23 mouse cellular contexts compared by ENCODE assay signal in the genomic region with DNA sequence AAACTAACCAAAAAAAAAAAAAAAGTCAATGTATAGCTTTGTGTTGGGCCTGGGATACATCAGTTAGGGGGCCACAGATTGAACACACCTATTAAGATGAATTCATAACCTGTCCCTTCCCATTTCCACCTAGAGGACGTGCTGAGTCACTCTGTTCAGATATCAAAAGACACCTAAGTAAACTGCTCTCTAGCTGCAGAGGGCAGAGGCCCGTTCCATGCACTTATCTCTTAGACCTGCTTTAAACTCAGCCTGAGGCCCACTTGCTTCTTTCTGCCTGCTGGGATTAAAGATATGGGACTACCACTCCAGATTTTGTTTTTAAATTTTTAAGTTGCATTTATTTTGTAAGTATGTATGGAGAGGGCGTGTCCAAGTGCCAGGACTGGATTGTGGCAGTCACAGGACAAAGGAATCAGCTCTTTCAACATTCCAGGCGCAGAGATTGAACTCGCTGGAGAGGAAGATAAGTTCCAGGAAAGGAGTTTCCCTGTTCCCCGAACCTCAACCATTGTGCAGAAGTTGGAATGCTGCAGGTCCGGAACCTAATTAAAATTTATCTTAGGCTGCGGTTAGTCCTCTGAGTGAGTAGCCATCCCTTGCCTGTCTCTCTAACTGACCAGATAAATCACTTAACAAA. TPM values are rescaled to one million over a fixed set of nuclear protein-coding genes. Genes with fewer than 3 reads are reported as not detected.
DNase-seq lines count a peak whose midpoint lies in the region; ATAC-seq and TF ChIP-seq lines count a peak whose summit lies in the region.
"Had no signal": no experiment of that assay in that cellular context is flagged by ENCODE, and none has a peak within 500 bp of the region (broad histone marks: within the 10 kb centered on the region; RNA-seq: fewer than 3 reads in every experiment).

No protein-coding gene starts in this region.

- intact Hi-C loops in heart, postnatal 36 days (cut with DNase I) = loop anchor here (5.0 kb wide), 1 partner anchor 54 kb away; a partner anchor contains a TSS

- peak overlapping the region; percentile 47 for H3K27ac ChIP-seq in heart, postnatal 0 days (ENCODE audit: low read depth)
- no peak overlapping the region for H3K27ac ChIP-seq in midbrain, postnatal 0 days (ENCODE audit: low read depth, low read length)
- H3K27ac ChIP-seq: embryonic facial prominence, embryonic 13.5 days; heart, embryonic 13.5 days had no signal

- no peak overlapping the region for H3K4me2 ChIP-seq in heart, postnatal 0 days (ENCODE audit: low read depth, low read length)
- no peak overlapping the region for H3K4me2 ChIP-seq in midbrain, postnatal 0 days (ENCODE audit: low read depth, low read length, poor library complexity, severe bottlenecking)
- H3K4me2 ChIP-seq: embryonic facial prominence, embryonic 13.5 days; heart, embryonic 13.5 days had no signal

- peaks cover 11% of the 10 kb centered on the region; the same call in 1 of the 2 replicates for H3K4me1 ChIP-seq in heart, postnatal 0 days (ENCODE audit: control insufficient read depth, insufficient read depth)
- H3K4me1 ChIP-seq in midbrain, postnatal 0 days (ENCODE audit: insufficient read depth, low read length) = 0 out of 2 replicates have a peak, but pooled peaks cover 4% of the 10 kb centered on the region

- no peak overlapping the region for H3K9ac ChIP-seq in heart, postnatal 0 days (replicated peaks; ENCODE audit: low read depth, low read length)
- no peak overlapping the region for H3K9ac ChIP-seq in midbrain, postnatal 0 days (replicated peaks; ENCODE audit: low read length, poor library complexity, severe bottlenecking)
- H3K9ac ChIP-seq: embryonic facial prominence, embryonic 13.5 days; heart, embryonic 13.5 days had no signal

- no peak for TF ChIP-seq EP300 in heart, postnatal 0 days (IDR thresholded peaks at IDR 0.05; ENCODE audit: low read depth)

- DNase-seq in heart, postnatal 0 days (ENCODE audit: low spot score) = no peak
- DNase-seq in heart, postnatal 36 days = no peak
- DNase-seq in A20 (ENCODE audit: low read depth, low spot score) = peak; percentile 31
- peak; percentile 50 for DNase-seq in ZHBTc4 (ENCODE audit: low read depth, low spot score)
- no peak for DNase-seq in midbrain, postnatal 0 days (ENCODE audit: low spot score)
- DNase-seq in left cerebral cortex, adult 9 months (ENCODE audit: low spot score in 2 of 2) = no peak
- no peak for DNase-seq in gastrocnemius, adult 8-10 months (ENCODE audit: low spot score in 2 of 2)
- DNase-seq: adrenal gland, postnatal 10 days; cerebellum, adult 9-11 months; gastrocnemius, postnatal 25 days; kidney, adult 9 months; kidney, postnatal 25 days; layer of hippocampus, adult 9-11 months; midbrain, embryonic 14.5 days had no signal

- WGBS in heart, postnatal 0 days = 22% methylated on average over 8 of the region's 8 CpGs
- 76% methylated on average over 8 of the region's 8 CpGs for WGBS in midbrain, postnatal 0 days

- H3K27me3 ChIP-seq in heart, postnatal 0 days (ENCODE audit: control insufficient read depth, insufficient read depth, low read length) = peaks cover 8% of the 10 kb centered on the region
- H3K27me3 ChIP-seq in midbrain, postnatal 0 days (ENCODE audit: insufficient read depth, low read length) = no peaks in the 10 kb centered on the region

- no peaks in the 10 kb centered on the region for H3K9me3 ChIP-seq in heart, postnatal 0 days (replicated peaks; ENCODE audit: control insufficient read depth, low read length)
- H3K9me3 ChIP-seq in midbrain, postnatal 0 days (ENCODE audit: low read length) = no peaks in the 10 kb centered on the region
- H3K9me3 ChIP-seq: embryonic facial prominence, embryonic 13.5 days; heart, embryonic 13.5 days had no signal

- no peak for ATAC-seq in heart, postnatal 0 days (ENCODE audit: insufficient read depth, low read depth)
- ATAC-seq in megakaryocyte progenitor cell, adult 5-6 weeks (replicated peaks; ENCODE audit: poor library complexity) = peak; percentile 9; the same call in 1 of the 2 replicates
- no peak for ATAC-seq in midbrain, postnatal 0 days (ENCODE audit: low FRiP score)
- ATAC-seq: activated CD4-positive, CD25-positive, alpha-beta regulatory T cell, adult 4 months; forebrain, embryonic 14.5 days had no signal

- H3K36me3 ChIP-seq in heart, postnatal 0 days (replicated peaks; ENCODE audit: control insufficient read depth, insufficient read depth, low read length) = peaks cover 7% of the 10 kb centered on the region; the same call in 1 of the 2 replicates
- H3K36me3 ChIP-seq in midbrain, postnatal 0 days (ENCODE audit: insufficient read depth, low read length) = no peaks in the 10 kb centered on the region; the same call in 1 of the 2 replicates

- H3K4me3 ChIP-seq in heart, postnatal 0 days (ENCODE audit: low read depth, low read length) = no peak overlapping the region
- no peak overlapping the region for H3K4me3 ChIP-seq in midbrain, postnatal 0 days (ENCODE audit: low read depth, low read length)
- H3K4me3 ChIP-seq: embryonic facial prominence, embryonic 13.5 days; heart, embryonic 13.5 days; myocyte had no signal

- TF ChIP-seq CTCF in heart, postnatal 0 days (IDR thresholded peaks at IDR 0.05; ENCODE audit: low read depth) = no peak
- no peak for TF ChIP-seq CTCF in midbrain, postnatal 0 days (IDR thresholded peaks at IDR 0.05)

RNA-seq across cellular contexts. Expression of a gene that starts 5.5 kb away (rescaled TPM):
- not detected in 2 replicates for total RNA-seq in heart, postnatal 0 days (2014; rRNA removed; ENCODE audit: low replicate concordance)
- 0.04 and 0.05 TPM in 2 replicates for polyA plus RNA-seq in heart, postnatal 0 days (2015; fragmentation: Nextera tagmentation; extraction: Ambion mirVana)
- 1 to 10 TPM in 1 of 2 experiments, under 1 TPM in 1; 0.47 to 1.1 TPM for total RNA-seq in heart, postnatal 36 days (2021)
- total RNA-seq in megakaryocyte progenitor cell, adult 5-6 weeks (2015) = 2.2 and 4.5 TPM in 2 replicates
- total RNA-seq in megakaryocyte progenitor cell, adult 5-6 weeks (2017) = 0.37 and 0.46 TPM in 2 replicates
- total RNA-seq in midbrain, postnatal 0 days (2014; rRNA removed) = 0.49 and 0.85 TPM in 2 replicates
- polyA plus RNA-seq in midbrain, postnatal 0 days (2015; fragmentation: Nextera tagmentation; extraction: Ambion mirVana) = 0.07 and 0.16 TPM in 2 replicates
- under 1 TPM in 3 of 4 experiments, not detected in 1; 0.10 to 0.43 (median 0.19) TPM for total RNA-seq in gastrocnemius, adult 8-10 months (2022)
- polyA plus RNA-seq: C2C12; embryonic facial prominence, embryonic 13.5 days; forebrain, embryonic 14.5 days; heart, embryonic 13.5 days; hindbrain, embryonic 11.5 days; limb, embryonic 11.5 days; myocyte had no signal

RNA-seq across cellular contexts. Expression of a gene that starts 20.5 kb away (rescaled TPM):
- 309 and 334 TPM in 2 replicates for total RNA-seq in heart, postnatal 0 days (2014; rRNA removed; ENCODE audit: low replicate concordance)
- polyA plus RNA-seq in heart, postnatal 0 days (2015; fragmentation: Nextera tagmentation; extraction: Ambion mirVana) = 385 and 421 TPM in 2 replicates
- 100 to 1,000 TPM; 298 to 524 TPM for total RNA-seq in heart, postnatal 36 days (2021)
- total RNA-seq in megakaryocyte progenitor cell, adult 5-6 weeks (2015) = 559 and 576 TPM in 2 replicates
- total RNA-seq in megakaryocyte progenitor cell, adult 5-6 weeks (2017) = 961 and 988 TPM in 2 replicates
- 51.5 and 76.1 TPM in 2 replicates for total RNA-seq in midbrain, postnatal 0 days (2014; rRNA removed)
- 84.4 and 86.8 TPM in 2 replicates for polyA plus RNA-seq in midbrain, postnatal 0 days (2015; fragmentation: Nextera tagmentation; extraction: Ambion mirVana)
- total RNA-seq in gastrocnemius, adult 8-10 months (2022) = 100 to 1,000 TPM; 175 to 200 (median 179) TPM

RNA-seq across cellular contexts. Expression of a gene that starts 25.0 kb away (rescaled TPM):
- 92.1 and 105 TPM in 2 replicates for total RNA-seq in heart, postnatal 0 days (2014; rRNA removed; ENCODE audit: low replicate concordance)
- 57.3 and 64.2 TPM in 2 replicates for polyA plus RNA-seq in heart, postnatal 0 days (2015; fragmentation: Nextera tagmentation; extraction: Ambion mirVana)
- total RNA-seq in heart, postnatal 36 days (2021) = 100 to 1,000 TPM; 266 to 269 TPM
- total RNA-seq in megakaryocyte progenitor cell, adult 5-6 weeks (2015) = 45.1 and 46.4 TPM in 2 replicates
- total RNA-seq in megakaryocyte progenitor cell, adult 5-6 weeks (2017) = 67.5 and 80.6 TPM in 2 replicates
- total RNA-seq in midbrain, postnatal 0 days (2014; rRNA removed) = 60.1 and 78.3 TPM in 2 replicates
- polyA plus RNA-seq in midbrain, postnatal 0 days (2015; fragmentation: Nextera tagmentation; extraction: Ambion mirVana) = 41.6 and 47.4 TPM in 2 replicates
- total RNA-seq in gastrocnemius, adult 8-10 months (2022) = 100 to 1,000 TPM; 129 to 168 (median 143) TPM

RNA-seq across cellular contexts. Expression of a gene that starts 28.4 kb away (rescaled TPM):
- total RNA-seq in heart, postnatal 0 days (2014; rRNA removed; ENCODE audit: low replicate concordance) = 7.5 and 22.8 TPM in 2 replicates
- polyA plus RNA-seq in heart, postnatal 0 days (2015; fragmentation: Nextera tagmentation; extraction: Ambion mirVana) = 13.1 and 15.1 TPM in 2 replicates
- total RNA-seq in heart, postnatal 36 days (2021) = 10 to 100 TPM; 12.2 to 13.8 TPM
- 14.3 and 16.9 TPM in 2 replicates for total RNA-seq in megakaryocyte progenitor cell, adult 5-6 weeks (2015)
- 15.5 and 23.7 TPM in 2 replicates for total RNA-seq in megakaryocyte progenitor cell, adult 5-6 weeks (2017)
- total RNA-seq in midbrain, postnatal 0 days (2014; rRNA removed) = 16.2 and 27.7 TPM in 2 replicates
- polyA plus RNA-seq in midbrain, postnatal 0 days (2015; fragmentation: Nextera tagmentation; extraction: Ambion mirVana) = 18.5 and 21.3 TPM in 2 replicates
- total RNA-seq in gastrocnemius, adult 8-10 months (2022) = 1 to 10 TPM; 2.3 to 4.5 (median 3.3) TPM

RNA-seq across cellular contexts. Expression of a gene that starts 53.0 kb away (rescaled TPM):
- 12.3 and 38.0 TPM in 2 replicates for total RNA-seq in heart, postnatal 0 days (2014; rRNA removed; ENCODE audit: low replicate concordance)
- 13.6 and 13.8 TPM in 2 replicates for polyA plus RNA-seq in heart, postnatal 0 days (2015; fragmentation: Nextera tagmentation; extraction: Ambion mirVana)
- total RNA-seq in heart, postnatal 36 days (2021) = 1 to 10 TPM; 4.1 TPM
- total RNA-seq in megakaryocyte progenitor cell, adult 5-6 weeks (2015) = 38.9 and 50.1 TPM in 2 replicates
- total RNA-seq in megakaryocyte progenitor cell, adult 5-6 weeks (2017) = 33.2 and 43.8 TPM in 2 replicates
- 6.5 and 8.7 TPM in 2 replicates for total RNA-seq in midbrain, postnatal 0 days (2014; rRNA removed)
- polyA plus RNA-seq in midbrain, postnatal 0 days (2015; fragmentation: Nextera tagmentation; extraction: Ambion mirVana) = 9.8 and 11.7 TPM in 2 replicates
- total RNA-seq in gastrocnemius, adult 8-10 months (2022) = 1 to 10 TPM in 3 of 4 experiments, under 1 TPM in 1; 0.99 to 1.7 (median 1.3) TPM

Comparison
In these comparisons a context has a peak if more than half of its experiments do, and no peak if none do; other contexts are left out.
1. DNase-seq: peak in A20 (single experiment) and ZHBTc4 (single experiment); none in heart, postnatal 0 days (single experiment), heart, postnatal 36 days (0 of 2), midbrain, postnatal 0 days (single experiment), left cerebral cortex, adult 9 months (0 of 2) and gastrocnemius, adult 8-10 months (0 of 2).